Mouse (Mus musculus) stomach, postnatal 0 days (tissue): ENCODE data around the gene Ifna11.

ENCODE experiments used
- CTCF ChIP-seq: IDR thresholded peaks from 2 replicates; pipeline ENCODE4 v1.5.1; 2016; ENCODE audit warnings: antibody characterized with exemption, low read depth, mild to moderate bottlenecking, moderate library complexity
- EP300 ChIP-seq: optimal IDR thresholded peaks from 2 replicates; pipeline ENCODE3; 2016; ENCODE audit warnings: antibody characterized with exemption

GRCm38 (mm10) chr4:88822995-88823394 is 3.2 kb downstream of the Ifna11 start:
- TF ChIP-seq CTCF (peak; percentile 71), EP300 (no peak)
